Mouse (Mus musculus): ENCODE measurements around the gene Klhl26.

DNA sequence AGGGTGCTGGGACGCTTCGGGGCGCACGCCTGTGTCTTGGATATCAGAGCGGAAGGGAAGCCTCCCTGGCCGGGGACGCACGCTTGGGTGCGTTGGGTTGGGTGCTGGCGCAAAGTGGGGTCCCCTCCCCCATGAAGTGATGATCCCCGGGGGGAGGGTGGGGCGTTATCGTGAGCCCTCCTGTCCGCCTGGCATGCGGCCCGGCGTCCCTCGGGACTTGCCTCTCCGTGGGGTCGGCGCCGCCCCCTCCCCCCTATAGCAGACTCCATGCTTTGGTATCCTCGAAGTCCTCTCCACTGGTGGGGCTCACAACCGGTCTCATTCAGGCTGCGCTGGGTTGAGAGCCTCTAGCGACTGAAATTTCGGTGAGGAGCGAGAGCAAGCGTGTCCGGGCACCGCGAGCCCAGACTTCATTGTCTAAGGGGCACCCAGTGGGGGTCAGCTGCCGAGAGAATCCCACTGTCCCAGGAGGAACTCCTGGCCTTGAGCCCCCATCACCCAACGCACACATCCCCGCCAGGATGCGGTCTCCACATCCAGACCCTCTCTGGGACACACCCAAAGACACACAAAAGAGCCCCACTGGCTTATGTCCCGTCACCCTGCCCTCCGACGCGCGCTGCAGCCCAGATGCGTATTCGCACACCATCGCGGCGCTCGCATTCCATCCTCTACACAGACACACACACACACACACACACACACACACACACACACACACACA lies 17.1 kb upstream of the Klhl26 start:
- TF ChIP-seq CTCF (conservative IDR thresholded peaks at IDR 0.05; ENCODE audit: low read length): no peak
- no peak for TF ChIP-seq NANOG (IDR thresholded peaks at IDR 0.05; ENCODE audit: borderline replicate concordance, low read length)
- TF ChIP-seq POU5F1 (IDR thresholded peaks at IDR 0.05; ENCODE audit: borderline replicate concordance, low read length): no peak
